Mouse (Mus musculus): Measurements from ENCODE around the gene Zbtb11.

The Zbtb11 gene

DNA sequence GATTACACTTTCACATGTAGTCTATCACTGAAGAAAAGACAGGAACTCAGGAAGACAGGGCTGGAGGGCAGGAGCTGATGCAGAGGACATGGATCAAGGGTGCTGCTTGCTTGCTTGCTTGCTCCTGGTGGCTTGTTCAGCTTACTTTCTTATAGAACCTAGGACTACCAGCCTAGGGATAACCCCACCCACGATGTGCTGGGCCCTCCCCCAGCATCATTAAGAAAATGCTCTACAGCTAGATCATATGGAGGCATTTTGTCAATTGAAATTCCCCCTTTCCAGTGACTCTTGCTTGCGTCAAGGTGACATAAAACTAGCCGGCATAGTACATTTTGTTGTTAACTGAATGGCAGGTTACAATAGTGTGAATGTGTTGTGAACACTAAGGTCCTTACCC lies 82.2 kb downstream of the Zbtb11 start:
- DNase-seq, result no peak

DNA sequence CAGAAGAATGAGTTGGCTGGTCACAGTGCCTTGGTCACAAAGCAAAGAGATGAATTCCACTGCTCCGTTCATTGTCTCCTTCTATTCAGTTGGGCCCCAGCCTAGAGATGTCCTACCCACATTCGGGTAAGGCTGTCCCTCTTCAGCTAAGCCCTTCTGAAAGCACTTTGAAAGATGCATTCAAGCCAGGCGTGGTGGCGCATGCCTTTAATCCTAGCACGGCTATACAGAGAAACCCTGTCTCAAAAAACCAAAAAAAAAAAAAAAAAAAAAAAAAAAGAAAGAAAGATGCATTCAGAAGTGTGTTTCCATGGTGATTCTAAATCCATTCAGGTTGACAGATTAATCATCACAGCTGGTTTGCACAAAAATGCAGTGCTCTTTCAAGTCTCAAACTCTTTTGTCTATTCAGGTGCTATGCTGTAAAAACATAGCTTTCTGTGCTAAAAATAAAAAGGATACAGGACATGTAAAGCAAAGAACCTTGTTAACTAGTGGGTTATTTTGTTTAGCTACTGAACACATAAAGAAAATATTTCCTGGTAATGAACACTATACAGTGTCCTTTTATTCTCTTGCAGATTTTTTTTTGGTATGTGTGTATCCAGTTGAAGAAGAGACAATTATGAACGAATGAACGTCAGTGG lies 83.4 kb downstream of the Zbtb11 start:
- no peak for DNase-seq

DNA sequence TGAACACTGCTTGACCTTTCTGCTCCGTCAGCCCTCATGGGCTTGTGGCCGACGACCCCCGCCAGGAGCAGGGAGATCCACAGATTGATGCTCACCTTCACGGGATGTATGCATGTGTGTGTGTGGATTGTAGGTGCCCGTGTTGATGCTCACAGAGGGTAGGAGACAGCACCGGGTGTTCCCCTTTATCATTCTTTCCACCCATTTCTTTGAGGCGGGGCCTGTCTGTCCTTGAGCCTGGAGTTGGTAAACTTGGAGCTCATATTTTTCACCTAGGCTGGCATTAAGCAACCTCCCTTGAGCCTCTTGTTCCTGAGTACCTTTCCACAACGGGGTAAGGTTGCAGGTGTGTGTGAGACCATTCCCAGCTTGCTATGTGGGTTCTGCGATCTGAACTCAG lies 84.5 kb downstream of the Zbtb11 start:
- DNase-seq, result no peak

Measured in cerebellum, adult 9-11 months (tissue).